Mouse (Mus musculus) midbrain, postnatal 0 days (tissue): ENCODE measurements around the gene Galnt2. TPM values are rescaled to one million over a fixed set of nuclear protein-coding genes. Genes with fewer than 3 reads are reported as not detected.

Experiments used
- ATAC-seq: fragments of 200-750 bp; cut with Nextera tagmentation; 2 replicates; pipeline ENCODE4 v1.8.0; 2017; ENCODE audit warnings: moderate number of reproducible peaks, mild to moderate bottlenecking, moderate TSS enrichment, moderate library complexity; ENCODE audit not compliant: low FRiP score
- DNase-seq: peaks from one replicate; pipeline ENCODE4 v3.0.0-alpha.2; 2015; ENCODE audit warnings: low spot score
- H3K27ac ChIP-seq: fragments of 300-500 bp; sonication (generic); 2 replicates; pipeline ENCODE4 v1.5.1; 2014; ENCODE audit warnings: low read depth, mild to moderate bottlenecking, low read length, mixed read lengths
- H3K27me3 ChIP-seq: fragments of 300-500 bp; sonication (generic); 2 replicates; pipeline ENCODE4 v1.6.1; 2014; ENCODE audit warnings: low read length, control low read depth, mixed read lengths; ENCODE audit not compliant: insufficient read depth
- H3K36me3 ChIP-seq: fragments of 300-500 bp; sonication (generic); 2 replicates; pipeline ENCODE4 v1.6.1; 2014; ENCODE audit warnings: low read length, control low read depth, mixed read lengths; ENCODE audit not compliant: insufficient read depth
- H3K4me1 ChIP-seq: fragments of 300-500 bp; sonication (generic); 2 replicates; pipeline ENCODE4 v1.6.1; 2014; ENCODE audit warnings: mild to moderate bottlenecking, control low read depth, antibody characterized with exemption, low read length, mixed read lengths; ENCODE audit not compliant: insufficient read depth
- H3K4me2 ChIP-seq: fragments of 300-500 bp; sonication (generic); 2 replicates; pipeline ENCODE4 v1.6.1; 2014; ENCODE audit warnings: low read depth, mild to moderate bottlenecking, low read length, mixed read lengths; ENCODE audit not compliant: poor library complexity, severe bottlenecking
- H3K4me3 ChIP-seq: fragments of 300-500 bp; sonication (generic); 2 replicates; pipeline ENCODE4 v1.5.1; 2014; ENCODE audit warnings: low read depth, mild to moderate bottlenecking, low read length, moderate library complexity
- H3K9ac ChIP-seq: fragments of 300-500 bp; sonication (generic); replicated peaks from 2 replicates; pipeline ENCODE4 v1.6.1; 2014; ENCODE audit warnings: mild to moderate bottlenecking, low read length, moderate library complexity, mixed read lengths; ENCODE audit not compliant: poor library complexity, severe bottlenecking
- H3K9me3 ChIP-seq: fragments of 300-500 bp; sonication (generic); 2 replicates; pipeline ENCODE4 v1.6.1; 2016; ENCODE audit warnings: low read length, control low read depth
- CTCF ChIP-seq: IDR thresholded peaks from 2 replicates; pipeline ENCODE4 v1.5.1; 2016; ENCODE audit warnings: antibody characterized with exemption, mild to moderate bottlenecking
- WGBS: fragments of 180-500 bp; shearing (Covaris S2); extraction: QIAGEN DNeasy Blood & Tissue Kit; methylation state at CpG from one replicate; pipeline ENCODE4 v1.1.7; 2014; 5-methylcytosine and 5-hydroxymethylcytosine counted together
- polyA plus RNA-seq: library from polyadenylated mRNA; unstranded; fragments of >200 nt; fragmentation: Nextera tagmentation; extraction: Ambion mirVana; gene quantifications from 2 replicates; pipeline ENCODE4 v1.2.1, GENCODE M21; 2015
- total RNA-seq: library from RNA; depleted of rRNA; stranded (reverse); fragments of >200 nt; gene quantifications from 2 replicates; pipeline ENCODE4 v1.2.3, GENCODE M21; 2014

Gene Galnt2
- total and polyA plus RNA-seq, 2 experiments from 2014 or later, result 51.3 to 65.4 TPM

DNA sequence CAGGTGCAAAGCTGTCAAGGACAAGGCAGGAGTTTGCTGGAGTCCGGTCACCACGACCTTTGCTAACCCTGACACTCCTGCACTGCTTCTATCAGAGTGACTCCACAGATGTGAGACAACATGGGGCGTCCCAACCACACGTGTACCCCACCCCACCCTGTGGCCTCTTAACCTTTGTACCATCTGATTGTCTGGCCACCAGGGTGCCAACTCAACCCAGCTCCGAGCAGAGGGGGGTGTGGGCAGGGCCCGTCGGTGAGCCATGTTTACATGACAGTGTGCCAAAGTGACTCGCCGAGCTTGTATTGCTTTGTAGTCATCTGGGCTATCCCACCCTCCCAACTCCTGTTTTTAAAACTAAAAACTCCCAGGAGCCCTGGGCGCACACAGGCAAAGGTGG, 113.9 kb downstream of the Galnt2 start:
- Histone ChIP-seq H3K9me3 (no peaks in the 10 kb centered on the region), H3K27ac (no peak overlapping the region), H3K4me3 (no peak overlapping the region), H3K9ac (no peak overlapping the region), H3K27me3 (no peaks in the 10 kb centered on the region), H3K4me1 (no peaks in the 10 kb centered on the region; the same call in 1 of the 2 replicates), H3K4me2 (no peak overlapping the region), H3K36me3 (peaks cover 44% of the 10 kb centered on the region)
- WGBS, result 85% methylated on average over 10 of the region's 10 CpGs
- TF ChIP-seq CTCF, result no peak
- ATAC-seq, result no peak
- no peak for DNase-seq

GRCm38 (mm10) chr8:124346852-124347523, 115.8 kb downstream of the Galnt2 start:
- DNase-seq (peak; percentile 74), ATAC-seq (0 out of 2 replicates have a peak, but pooled peaks have one; percentile 63)
- WGBS, result 47% methylated on average over 19 of the region's 19 CpGs
- H3K9me3 ChIP-seq, result no peaks in the 10 kb centered on the region
- no peaks in the 10 kb centered on the region for H3K27me3 ChIP-seq
- H3K27ac ChIP-seq, result no peak overlapping the region
- peaks cover 29% of the 10 kb centered on the region for H3K36me3 ChIP-seq
- H3K9ac ChIP-seq, result no peak overlapping the region
- no peak overlapping the region for H3K4me3 ChIP-seq
- no peaks in the 10 kb centered on the region for H3K4me1 ChIP-seq
- no peak overlapping the region for H3K4me2 ChIP-seq
- peak; percentile 98 for TF ChIP-seq CTCF

GRCm38 (mm10) chr8:124348087-124348486, 116.9 kb downstream of the Galnt2 start:
- H3K4me1 ChIP-seq, result no peaks in the 10 kb centered on the region
- no peak overlapping the region for H3K4me2 ChIP-seq
- H3K36me3 ChIP-seq, result peaks cover 21% of the 10 kb centered on the region
- H3K27ac ChIP-seq, result no peak overlapping the region
- ATAC-seq (no peak), DNase-seq (no peak)
- no peaks in the 10 kb centered on the region for H3K27me3 ChIP-seq
- no peak for TF ChIP-seq CTCF
- no peak overlapping the region for H3K4me3 ChIP-seq
- no peak overlapping the region for H3K9ac ChIP-seq
- no peaks in the 10 kb centered on the region for H3K9me3 ChIP-seq
- 55% methylated on average over 1 of the region's 1 CpGs for WGBS

- H3K4me3 ChIP-seq, result no peak overlapping the region
- no peaks in the 10 kb centered on the region for H3K27me3 ChIP-seq
- ATAC-seq (no peak), DNase-seq (peak; percentile 72)
- H3K27ac ChIP-seq, result no peak overlapping the region
- WGBS, result 40% methylated on average over 7 of the region's 7 CpGs
- H3K36me3 ChIP-seq, result peaks cover 6% of the 10 kb centered on the region
- H3K9ac ChIP-seq, result no peak overlapping the region; the same call in 1 of the 2 replicates
- peak overlapping the region; percentile 15; the same call in 1 of the 2 replicates for H3K4me2 ChIP-seq
- H3K9me3 ChIP-seq, result no peaks in the 10 kb centered on the region
- no peaks in the 10 kb centered on the region for H3K4me1 ChIP-seq
- TF ChIP-seq CTCF, result peak; percentile 99
Observed at GRCm38 (mm10) chr8:124349663-124350062, 118.5 kb downstream of the Galnt2 start.

DNA sequence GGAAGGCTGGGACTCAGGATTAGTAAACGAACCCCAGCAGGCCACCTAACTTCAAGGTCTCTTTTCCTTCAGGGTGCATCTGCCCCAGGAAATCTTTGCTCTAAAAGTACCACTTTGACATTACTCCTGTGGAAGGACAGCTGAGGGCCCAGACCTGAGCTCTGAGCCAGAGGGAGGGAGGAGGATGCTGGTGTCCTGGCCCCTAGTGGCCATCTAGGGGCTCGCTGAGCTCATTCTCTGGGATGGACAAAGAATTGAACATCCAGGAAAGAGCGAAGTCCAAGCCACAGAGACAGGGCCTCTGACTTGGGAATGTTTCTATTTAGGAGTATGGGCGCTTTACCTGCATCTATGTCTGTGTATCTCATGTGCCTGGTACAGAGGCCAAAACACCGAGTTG, 120.4 kb downstream of the Galnt2 start:
- Histone ChIP-seq H3K9ac (no peak overlapping the region), H3K27me3 (no peaks in the 10 kb centered on the region), H3K36me3 (no peaks in the 10 kb centered on the region), H3K4me2 (no peak overlapping the region), H3K4me1 (no peaks in the 10 kb centered on the region), H3K9me3 (no peaks in the 10 kb centered on the region), H3K4me3 (no peak overlapping the region), H3K27ac (no peak overlapping the region)
- ATAC-seq (no peak), DNase-seq (no peak)
- peak; percentile 58 for TF ChIP-seq CTCF
- 61% methylated on average over 5 of the region's 5 CpGs for WGBS

DNA sequence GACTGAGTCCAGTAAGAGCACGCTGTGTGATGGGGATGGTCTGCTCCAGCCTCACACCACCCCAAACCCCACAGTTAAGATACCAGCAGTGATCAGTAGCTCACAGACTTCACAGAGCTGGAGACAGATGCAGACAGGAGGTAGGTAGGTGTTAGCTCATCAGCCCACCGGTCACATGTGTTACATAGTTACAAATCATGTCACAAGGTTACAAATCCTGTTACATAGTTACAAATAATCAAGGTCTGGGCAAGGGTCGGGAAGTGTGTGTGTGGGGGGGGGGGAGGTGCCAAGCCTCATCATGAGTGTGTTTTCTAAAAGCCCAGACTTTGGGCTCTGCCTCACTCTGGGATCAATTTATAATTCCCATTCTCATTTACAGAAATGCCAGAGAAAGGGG, 129.7 kb downstream of the Galnt2 start:
- no peaks in the 10 kb centered on the region for H3K27me3 ChIP-seq
- H3K4me1 ChIP-seq, result no peaks in the 10 kb centered on the region
- no peak overlapping the region for H3K9ac ChIP-seq
- H3K4me3 ChIP-seq, result no peak overlapping the region
- DNase-seq, result no peak
- ATAC-seq, result no peak
- no peak overlapping the region for H3K27ac ChIP-seq
- TF ChIP-seq CTCF, result no peak
- H3K36me3 ChIP-seq, result no peaks in the 10 kb centered on the region
- no peaks in the 10 kb centered on the region for H3K9me3 ChIP-seq
- 78% methylated on average over 3 of the region's 3 CpGs for WGBS
- H3K4me2 ChIP-seq, result no peak overlapping the region
